Mouse (Mus musculus): Measurements from ENCODE around the gene Samd10.

DNA sequence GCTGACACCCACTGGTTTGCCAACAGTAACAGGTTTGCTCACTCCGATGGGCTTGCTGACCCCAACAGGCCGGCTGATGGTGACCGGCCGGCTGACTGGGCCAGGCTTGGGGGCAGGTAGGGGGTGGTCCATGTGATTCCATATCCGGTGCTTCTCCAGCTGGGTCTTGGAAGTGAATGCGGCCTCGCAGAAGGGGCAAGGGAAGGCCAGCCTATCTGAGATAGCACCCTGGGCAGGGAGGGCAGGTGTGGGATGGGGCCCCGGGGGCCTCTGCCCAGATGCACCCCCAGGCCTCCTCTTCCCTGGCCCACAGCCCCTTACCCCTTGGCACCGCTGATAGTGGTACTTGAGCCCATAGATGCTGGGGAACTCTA, 9.3 kb downstream of the Samd10 start:
- TF ChIP-seq CTCF (IDR thresholded peaks at IDR 0.05; ENCODE audit: low read depth): no peak
- no peak for TF ChIP-seq EP300 (IDR thresholded peaks at IDR 0.05; ENCODE audit: low read depth)
